Mouse (Mus musculus): ENCODE measurements at regions not wholly inside any gene's neighbourhood (a gene's known extent, or its start where the extent isn't known, plus 50 kb on each side); places are given as distances from the start of the nearest gene placed in this dataset.

DNA sequence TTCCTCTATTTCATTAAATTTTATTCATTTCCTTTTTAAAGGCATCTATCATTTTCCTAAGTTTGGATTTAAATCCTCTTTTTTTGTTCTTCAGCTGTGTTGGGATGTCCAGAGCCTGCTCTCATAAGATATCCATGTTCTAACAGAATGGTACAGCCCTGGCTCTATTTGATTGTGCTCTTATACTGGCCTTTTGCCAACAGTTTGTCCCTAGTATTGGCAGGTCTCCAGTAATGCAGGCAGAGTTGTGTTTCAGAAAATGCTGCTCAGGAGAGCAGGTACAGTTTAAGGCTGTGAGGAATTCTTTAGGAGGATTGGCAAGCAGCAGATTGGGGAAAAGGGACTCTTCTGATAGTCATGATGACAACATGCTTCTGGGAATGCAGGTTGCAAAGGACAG is 797.1 kb upstream of the Slit2 start:
- no peak for DNase-seq (ENCODE audit: low spot score in 2 of 2)

DNA sequence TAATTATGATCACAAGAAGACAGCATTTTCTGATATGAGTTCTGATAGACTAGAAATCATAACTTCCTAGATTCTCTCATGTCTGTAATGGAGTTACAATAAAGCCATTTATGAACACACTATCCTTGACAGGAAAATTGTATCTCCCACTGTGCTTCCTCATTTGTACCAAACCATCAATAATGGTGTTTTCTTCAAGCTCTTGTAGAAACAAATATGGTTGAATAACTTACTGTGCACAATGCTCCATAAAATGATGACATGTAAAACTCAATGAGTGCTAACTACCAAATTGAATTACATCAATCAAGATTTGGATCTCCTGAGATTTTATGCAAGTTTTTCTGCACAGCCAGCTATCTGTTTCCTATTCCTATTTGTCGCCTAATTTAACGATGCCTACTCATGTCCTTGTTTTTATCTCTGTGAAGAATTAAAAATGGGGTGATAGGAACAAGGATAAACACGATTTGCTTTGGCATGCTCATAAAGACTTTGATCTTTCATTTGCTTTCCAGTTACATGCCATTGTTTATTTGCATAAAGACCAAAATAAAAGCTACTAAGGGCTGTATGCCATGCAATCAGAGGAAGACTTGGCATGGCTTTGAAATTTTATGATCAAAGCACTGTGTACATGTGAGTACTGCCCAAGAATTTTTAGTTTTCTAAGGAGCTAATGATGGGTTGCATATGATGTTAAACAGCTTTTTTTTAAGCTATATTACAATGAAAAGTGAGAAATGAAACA is 780.6 kb upstream of the Slit2 start:
- no peak for DNase-seq (ENCODE audit: low spot score in 2 of 2)

DNA sequence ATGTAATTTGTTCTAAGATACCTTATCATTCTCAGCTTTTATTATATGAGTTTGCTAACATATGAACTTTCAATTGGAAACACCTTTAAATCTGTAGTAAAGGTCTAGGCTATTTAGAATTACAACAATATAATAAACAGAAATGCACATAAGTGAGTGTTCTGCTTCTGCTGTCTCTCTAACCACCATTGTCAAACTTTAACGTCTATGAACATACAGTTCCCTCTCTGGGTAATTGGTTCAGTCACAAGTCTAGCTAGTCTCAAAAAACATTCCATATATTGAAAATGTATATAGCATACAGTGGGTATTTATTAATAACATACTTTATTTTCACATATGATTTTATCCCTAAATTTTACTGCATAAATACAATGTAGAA is 780.0 kb upstream of the Slit2 start:
- no peak for DNase-seq (ENCODE audit: low spot score in 2 of 2)

DNA sequence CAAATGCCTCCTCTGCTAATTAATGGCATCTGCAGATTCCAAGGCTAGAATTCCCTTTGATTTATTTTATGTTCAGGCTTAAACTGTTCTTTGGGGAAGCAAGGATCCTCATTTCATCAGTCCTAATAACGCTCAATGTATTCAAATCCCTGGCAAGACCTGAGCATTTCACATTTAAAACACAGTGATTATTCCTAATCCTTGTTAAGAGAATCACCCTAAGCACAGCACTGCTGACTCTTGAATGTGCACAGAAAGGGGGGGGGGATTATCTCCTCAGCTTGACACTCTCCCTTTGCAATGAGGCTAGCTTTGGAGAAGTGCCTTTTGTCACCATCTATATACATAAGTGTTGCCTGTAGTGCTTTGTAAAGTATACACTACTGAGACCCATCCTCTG is 772.4 kb upstream of the Slit2 start:
- DNase-seq (ENCODE audit: low spot score in 2 of 2): no peak

DNA sequence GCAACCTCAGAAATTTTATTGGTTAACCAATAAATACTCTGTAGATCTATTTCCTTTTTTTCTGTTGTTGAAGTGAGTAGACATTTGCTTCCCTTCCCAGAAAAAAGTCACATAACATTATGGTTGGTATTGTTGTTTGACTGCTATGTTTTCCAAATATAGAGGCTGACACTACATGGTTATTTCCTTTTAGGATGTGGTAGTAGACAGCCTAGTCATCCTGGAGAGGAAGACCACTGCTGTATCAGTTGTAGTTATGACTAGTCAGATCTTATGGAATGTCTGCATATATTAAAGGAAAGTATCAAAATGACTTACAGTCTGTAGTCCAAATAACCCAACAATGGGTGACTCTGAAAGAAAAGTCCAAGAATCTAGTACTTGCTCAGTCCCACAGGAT is 767.5 kb upstream of the Slit2 start:
- DNase-seq (ENCODE audit: low spot score in 2 of 2): no peak

DNA sequence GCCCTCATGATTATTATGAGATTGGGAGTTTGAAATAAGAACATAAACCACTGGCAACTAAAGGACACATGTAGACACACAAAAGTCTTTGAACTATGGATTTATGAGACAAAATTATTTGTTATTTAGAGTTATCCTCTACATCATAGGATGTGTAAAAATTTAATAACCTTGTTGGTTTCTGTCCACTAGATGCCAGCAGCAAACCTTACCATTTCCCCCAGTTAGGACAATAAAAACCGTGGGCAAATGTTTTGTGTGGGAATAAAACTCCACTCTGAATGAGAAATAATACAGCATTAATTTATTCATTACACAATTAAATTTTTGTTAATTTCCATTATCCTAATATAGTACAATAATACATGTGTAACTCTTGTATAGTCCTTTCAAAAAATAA is 757.7 kb upstream of the Slit2 start:
- DNase-seq (ENCODE audit: low spot score in 2 of 2): no peak

DNA sequence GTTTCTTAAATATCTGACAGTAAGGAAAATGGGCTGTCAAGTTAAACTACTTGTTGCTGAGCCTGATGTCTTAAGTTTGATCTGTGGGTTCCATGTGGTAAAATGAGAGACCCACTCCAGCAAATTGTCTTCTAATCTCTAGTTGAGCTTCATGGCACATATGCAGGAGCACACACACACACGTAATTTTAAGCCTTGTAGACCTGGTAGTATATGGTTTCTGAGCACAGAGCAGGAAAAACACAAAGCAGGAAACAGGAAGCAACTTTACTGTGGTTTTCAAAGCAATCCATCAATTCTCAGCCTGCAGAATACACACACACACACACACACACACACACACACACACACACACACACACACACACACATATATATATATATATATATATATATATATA is 746.8 kb upstream of the Slit2 start:
- no peak for DNase-seq (ENCODE audit: low spot score in 2 of 2)

DNA sequence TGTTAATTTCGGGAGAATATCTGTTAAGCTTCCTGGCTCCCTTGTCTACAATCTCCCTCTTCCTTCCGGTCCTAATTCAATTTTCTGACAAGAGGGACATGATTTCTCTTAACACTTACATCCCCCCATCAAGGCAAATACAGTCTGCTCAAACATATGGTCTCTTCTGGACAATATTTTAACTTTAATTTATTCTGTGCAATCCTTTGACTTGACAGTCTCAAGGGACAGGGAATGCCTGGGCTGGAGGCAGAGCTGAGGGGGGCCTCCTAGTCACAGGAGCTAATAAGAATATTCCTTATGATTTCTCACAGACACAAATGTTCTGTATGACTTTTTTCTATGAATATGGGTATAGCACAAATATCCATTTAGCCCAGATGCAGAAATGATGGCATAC is 742.9 kb upstream of the Slit2 start:
- DNase-seq (ENCODE audit: low spot score in 2 of 2): no peak

DNA sequence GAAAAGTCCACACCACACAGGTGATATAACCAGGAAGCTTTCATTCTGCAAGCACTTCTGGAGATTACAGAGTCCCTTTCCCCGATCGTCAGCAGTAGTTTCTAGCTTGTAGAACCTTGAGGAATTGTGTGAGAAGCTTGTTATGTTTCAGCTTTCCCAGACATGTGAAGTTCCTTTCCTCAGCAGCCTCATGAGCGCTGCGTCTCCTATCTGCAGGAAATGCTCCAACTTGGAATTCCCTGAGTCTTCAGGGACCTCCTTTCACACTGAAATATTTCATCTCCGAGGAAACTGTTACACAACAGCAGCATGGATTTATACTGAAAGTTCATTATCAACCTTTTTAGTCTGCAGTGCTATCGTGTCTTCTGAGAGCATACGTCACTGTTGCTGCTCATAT is 742.4 kb upstream of the Slit2 start:
- DNase-seq (ENCODE audit: low spot score in 2 of 2): peak in 1 of 2 experiments; percentile 5

DNA sequence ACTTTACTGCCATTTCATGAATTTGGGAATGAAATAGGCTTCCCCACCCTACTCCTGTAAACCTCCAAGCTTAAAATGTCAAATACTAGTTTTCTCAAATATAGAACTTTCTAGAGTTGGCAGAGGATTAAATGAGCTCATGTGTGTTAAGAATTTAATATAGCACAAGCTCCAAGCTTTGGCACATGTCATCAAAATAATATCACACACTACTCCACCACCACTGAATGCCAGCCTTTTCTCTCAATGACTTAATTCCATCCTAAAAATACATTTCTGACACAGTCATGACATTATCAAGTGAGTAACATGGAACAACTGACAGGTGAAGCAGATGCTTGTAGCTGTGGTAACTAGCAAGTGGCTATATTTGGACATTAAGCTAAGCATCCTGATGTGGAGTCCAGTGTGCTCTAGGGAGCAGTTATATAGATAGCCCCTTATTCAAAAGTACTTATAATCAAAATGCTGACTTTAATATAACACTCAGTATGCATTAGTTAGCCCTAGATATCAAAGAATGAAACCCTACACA is 728.0 kb upstream of the Slit2 start:
- DNase-seq (ENCODE audit: low spot score in 2 of 2): no peak

DNA sequence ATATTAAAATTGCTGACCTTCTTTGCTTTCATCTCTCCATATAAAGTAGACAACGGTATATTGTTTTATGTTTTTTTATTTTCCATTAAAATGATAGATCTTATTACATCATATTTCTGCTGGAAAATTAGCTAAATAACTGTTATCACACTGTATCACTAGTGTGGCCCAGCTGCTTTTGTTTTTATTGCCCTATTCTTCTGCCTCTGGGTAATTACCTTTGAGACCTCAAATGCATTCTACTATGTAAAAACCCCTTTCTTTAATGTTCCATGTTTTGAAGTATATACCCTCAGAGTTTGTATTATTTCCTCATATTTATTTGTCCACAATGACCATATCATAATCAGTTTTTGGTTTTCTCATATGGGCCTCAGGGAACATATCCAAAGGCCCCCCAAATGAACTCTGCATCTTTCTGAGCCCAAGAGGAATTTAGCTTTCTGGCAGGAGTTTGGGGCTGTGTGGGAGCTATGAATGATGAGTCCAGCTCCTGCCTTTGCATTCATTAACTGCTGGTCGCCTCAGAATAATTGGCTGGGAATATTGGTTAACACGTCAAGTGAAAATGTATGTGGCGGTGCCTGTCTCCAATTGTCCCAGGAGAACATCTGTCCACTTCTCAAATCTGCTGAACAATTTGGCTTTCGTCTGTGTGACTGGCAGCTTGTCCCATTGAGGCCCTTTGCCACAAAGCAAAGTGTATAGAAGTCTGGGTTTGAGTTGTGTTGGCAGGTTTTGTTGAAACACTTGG is 721.1 kb upstream of the Slit2 start:
- DNase-seq (ENCODE audit: low spot score in 2 of 2): no peak

DNA sequence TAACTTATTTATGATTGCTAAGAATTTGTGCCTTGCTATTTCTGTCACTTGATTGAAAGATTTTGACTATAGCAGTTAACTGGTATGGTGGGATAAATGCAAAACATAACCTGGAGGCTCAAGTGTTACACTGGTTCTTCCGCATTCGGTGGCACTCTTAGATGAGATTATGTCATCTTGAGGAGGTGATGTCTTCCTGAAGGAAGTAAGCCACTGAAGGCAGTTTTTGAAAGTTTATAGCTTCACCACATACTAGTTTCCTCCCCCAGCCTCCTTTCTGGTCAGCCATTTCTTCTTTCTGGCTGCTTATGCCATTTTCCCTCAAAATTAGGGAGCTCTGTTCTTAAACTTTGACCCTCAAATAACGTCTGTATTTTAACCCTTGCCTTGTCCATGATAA is 710.3 kb upstream of the Slit2 start:
- no peak for DNase-seq (ENCODE audit: low spot score in 2 of 2)

DNA sequence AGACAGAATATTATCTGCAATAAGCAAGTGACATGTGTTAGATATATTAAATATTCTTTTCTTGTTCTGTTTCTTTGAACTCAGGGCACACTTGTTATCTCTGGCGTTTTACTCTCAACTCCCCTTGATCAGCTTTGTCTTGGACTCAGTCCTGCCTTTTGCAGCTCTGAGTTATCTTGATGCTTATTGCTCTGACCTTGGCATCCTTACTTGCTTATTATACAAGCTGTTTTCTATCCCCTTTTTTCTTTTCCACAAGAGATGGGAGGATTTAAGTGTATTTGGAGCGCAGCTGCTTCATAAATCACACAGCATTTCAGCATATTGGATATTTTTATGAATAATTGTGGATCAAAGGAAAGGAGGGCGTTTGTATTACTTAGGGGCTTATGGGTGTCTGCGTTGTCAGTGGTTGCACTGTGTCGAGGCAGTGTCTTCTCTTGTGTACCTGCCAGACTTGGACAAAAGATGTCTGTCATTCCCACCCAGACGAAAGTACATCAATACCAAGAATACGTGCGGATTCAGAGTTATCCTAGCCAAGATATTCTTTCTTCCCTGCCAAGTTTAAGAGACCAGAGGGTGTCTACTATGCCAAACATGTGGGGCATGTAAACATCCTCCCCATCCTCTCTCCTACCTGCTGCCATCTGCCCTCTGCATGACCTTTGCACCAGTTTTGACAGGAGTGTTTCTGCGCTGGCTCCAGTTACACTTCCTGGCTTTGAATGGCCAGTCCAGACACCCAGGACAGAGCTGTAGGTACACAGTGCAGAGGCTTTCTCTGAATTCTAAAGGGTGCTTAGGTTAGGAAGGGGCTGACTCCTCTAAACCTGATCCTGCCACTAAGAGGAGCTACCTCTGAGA is 709.3 kb upstream of the Slit2 start:
- DNase-seq (ENCODE audit: low spot score in 2 of 2): peak in 1 of 2 experiments; percentile 11

DNA sequence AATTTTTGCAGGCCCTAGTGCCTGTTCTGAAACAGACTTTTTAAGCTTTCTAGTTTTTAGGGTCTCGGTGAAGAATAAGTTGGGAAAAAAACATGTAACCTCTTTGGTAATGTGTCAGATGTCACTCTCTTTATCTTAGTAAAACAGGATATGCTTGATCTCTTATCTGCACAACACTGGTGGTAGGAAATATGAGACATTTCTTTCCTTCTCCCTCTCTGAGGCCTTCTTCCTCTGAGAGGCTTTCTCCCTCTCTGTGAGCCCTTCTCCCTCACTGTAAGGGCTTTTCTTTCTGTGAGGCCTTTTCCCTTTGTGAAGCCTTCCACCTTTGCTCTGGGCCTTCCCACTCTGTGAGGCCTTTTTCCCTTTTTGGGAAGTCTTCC is 708.7 kb upstream of the Slit2 start:
- no peak for DNase-seq (ENCODE audit: low spot score in 2 of 2)

DNA sequence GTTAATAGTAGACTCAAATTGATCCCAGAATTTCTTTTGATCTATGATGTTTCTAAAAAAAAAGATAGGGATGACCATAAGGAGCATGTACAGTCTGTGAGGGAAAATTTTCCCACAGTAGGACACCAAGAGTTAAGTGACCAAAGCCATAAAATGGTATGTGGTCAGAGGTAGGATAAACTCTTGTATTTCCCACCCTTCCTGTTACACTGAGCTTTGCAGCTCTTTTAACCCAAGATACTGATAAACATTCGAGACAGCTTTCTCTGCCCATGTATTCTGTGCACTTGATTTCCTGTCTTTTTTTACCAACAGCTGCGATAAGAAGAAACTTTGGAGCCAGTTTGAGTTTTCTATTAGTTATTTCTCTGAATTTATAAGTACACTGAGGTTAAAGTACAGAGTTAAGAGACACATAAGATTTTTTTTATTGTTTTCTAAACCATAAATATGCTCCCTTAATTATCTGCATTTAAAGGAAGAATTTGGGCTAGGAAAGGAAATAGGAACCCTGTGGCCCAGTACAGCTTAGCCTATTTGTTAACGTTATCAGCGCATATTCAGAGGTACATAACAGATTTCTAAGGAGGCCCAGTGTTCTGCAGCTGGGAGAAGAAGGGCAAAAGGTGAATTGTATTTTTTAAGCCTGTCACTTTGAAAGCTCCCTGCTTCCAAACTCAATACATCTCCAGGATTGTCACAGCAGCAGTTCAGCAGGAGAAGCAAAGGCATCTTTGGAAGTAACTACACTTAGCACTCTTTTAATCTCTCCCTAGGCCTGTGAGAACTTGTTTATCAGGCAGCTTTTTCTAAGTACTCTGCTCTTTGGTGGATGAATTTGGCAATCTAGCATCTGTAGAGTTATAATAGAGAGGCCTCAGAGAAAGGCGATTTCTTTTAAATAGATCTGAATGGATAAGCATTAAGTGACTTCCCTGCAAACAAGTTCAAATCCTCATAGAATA is 706.4 kb upstream of the Slit2 start:
- no peak for DNase-seq (ENCODE audit: low spot score in 2 of 2)

DNA sequence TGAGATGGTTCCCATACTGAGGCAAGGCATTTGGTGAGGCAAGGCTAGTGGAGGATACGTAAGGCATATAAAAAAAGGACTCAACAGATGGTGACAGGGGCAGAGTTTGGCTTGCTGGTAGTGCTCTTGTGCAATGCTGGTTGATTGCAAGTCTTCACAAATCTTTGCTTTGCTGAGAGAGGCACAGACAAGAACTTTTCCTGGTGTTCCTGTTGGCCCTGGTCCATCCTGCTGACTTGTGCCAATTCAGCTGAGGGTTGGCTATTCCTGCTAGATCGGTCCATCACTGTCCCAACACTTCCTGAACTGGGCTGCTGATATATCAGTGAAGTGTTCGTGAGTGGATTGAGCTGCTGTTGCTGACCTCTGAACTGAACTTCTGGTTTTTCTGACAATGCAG is 703.3 kb upstream of the Slit2 start:
- peak in 1 of 2 experiments; percentile 33 for DNase-seq (ENCODE audit: low spot score in 2 of 2)

DNA sequence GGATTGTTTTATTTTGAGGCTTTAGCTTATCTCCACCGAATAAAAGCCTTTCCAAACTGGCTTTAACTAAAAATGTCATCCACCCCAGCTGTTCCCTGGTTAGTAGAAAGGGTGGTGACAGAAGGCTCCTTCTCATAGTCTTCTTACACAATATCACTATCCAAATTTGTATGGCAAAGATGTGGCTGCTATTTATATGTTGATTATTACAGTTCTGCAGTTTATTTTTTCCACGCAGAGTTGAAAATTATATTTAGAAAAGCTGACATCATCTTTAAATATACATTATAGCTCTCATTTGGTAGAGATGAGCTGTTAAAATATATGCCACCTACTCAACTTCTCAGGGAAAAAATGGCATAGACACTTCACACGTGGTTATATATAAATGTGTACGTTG is 683.3 kb upstream of the Slit2 start:
- DNase-seq (ENCODE audit: low spot score in 2 of 2): no peak

DNA sequence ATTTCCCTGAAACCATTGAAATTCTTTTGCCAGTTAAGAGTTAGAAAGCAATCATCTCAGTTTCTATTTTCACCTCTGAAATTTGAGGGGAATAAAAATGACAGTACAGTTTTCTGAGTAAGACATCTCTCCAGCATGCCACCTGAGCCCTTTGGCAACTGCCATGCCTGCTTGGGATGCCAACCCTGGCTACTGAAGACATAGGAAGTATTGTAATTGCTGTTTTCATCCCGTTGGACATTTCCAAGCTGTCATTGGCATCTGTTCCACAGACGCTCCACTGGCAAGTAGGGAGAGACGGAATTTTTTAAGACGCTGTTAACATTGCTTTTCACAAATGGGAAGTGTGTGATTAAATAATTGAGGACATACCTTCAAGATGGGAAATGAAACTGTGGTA is 665.4 kb upstream of the Slit2 start:
- DNase-seq (ENCODE audit: low spot score in 2 of 2): no peak

DNA sequence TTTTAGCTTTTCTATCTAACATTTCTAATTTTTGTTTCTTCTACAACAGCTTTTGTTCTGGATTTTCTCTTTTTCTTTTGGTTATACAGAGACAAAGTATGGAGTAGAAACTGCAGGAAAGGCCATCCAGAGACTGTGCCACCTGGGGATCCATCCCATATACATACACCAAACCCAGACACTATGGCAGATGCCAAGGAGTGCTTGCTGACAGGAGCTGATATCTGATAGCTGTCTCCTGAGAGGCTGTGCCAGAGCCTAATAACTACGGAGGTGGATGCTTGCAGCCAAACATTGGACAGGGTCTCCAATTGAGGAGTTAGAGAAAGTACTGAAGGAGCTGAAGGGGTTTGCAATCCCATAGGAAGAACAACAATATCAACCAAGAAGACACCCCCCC is 664.8 kb upstream of the Slit2 start:
- no peak for DNase-seq (ENCODE audit: low spot score in 2 of 2)

DNA sequence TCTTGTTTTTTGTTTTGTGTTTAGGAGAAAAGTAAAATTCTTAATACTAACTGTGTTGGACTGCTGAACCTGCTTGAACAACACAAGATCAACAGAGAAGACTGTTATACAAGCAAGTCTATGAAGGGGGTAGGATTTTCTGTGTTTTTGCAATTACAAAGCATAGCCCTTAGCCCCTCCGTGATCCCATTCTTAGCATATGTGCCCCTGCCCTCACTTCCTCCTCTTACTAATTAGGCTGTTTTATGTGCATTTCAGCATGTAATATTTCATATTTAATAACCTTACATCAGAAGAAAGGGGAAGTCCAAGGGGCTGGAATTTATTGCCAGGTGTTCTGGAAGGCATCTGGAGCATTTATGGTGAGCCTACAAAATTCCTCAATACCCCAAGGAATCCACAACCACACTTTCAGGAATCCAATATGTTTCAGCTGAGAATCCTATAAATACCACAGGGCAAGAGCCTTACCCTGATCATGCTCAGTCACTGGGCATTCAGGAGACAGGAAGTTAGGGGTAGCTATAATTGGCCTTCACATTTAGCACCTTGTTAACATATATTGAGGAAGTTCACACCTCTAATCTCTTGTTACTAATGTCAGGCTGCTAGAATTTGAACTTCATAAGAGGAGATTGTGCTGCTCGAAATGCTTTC is 660.3 kb upstream of the Slit2 start:
- no peak for DNase-seq (ENCODE audit: low spot score in 2 of 2)

DNA sequence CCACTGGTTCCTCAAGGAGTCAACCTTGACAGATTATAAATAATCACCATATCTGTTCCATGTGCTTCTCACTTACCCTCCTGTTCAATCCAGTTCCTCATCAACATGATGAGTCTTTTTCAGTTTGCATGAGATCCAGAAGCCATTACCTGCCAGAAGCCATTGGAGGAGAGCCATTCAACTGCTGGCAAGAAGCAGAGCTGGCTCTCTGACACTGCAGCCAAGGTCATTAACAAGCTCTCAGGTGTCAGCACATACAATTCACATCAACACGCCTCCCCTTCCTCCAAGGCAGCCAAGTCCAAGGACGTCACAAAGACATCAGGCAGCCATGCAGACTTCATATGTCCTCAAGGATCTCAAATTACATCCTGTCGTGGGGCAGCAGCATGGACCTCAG is 648.6 kb upstream of the Slit2 start:
- no peak for DNase-seq (ENCODE audit: low spot score in 2 of 2)
